Mouse (Mus musculus): ENCODE measurements at regions not wholly inside any gene's neighbourhood (a gene's known extent, or its start where the extent isn't known, plus 50 kb on each side); places are given as distances from the start of the nearest gene placed in this dataset.
"Not testable (repeated sequence)": the region's sequence is repeated elsewhere in the genome, so short reads cannot be mapped to it uniquely, and the experiment has no call there.

GRCm38 (mm10) chr17:10150403-10150689, 169.3 kb downstream of the Qk start:
- DNase-seq (ENCODE audit: low spot score): not testable (repeated sequence)

GRCm38 (mm10) chr17:10149682-10150402, 169.8 kb downstream of the Qk start:
- no peak for DNase-seq (ENCODE audit: low spot score)

- no peak for DNase-seq (ENCODE audit: low spot score)
These were observed 172.5 kb downstream of the Qk start for GRCm38 (mm10) chr17:10147106-10147505.

- DNase-seq (ENCODE audit: low spot score): no peak
These were observed 173.1 kb downstream of the Qk start for GRCm38 (mm10) chr17:10146576-10146975.

GRCm38 (mm10) chr17:10138847-10139246, 180.8 kb downstream of the Qk start:
- no peak for DNase-seq (ENCODE audit: low spot score)

- no peak for DNase-seq (ENCODE audit: low spot score)
These were observed 181.3 kb downstream of the Qk start for GRCm38 (mm10) chr17:10138374-10138773.

- DNase-seq (ENCODE audit: low spot score): no peak
These were observed 184.5 kb downstream of the Qk start for GRCm38 (mm10) chr17:10135111-10135510.

GRCm38 (mm10) chr17:10128591-10128990, 191.1 kb downstream of the Qk start:
- no peak for DNase-seq (ENCODE audit: low spot score)

- DNase-seq (ENCODE audit: low spot score): no peak
These were observed 197.2 kb downstream of the Qk start for GRCm38 (mm10) chr17:10122411-10122810.

- DNase-seq (ENCODE audit: low spot score): no peak
These were observed 207.5 kb downstream of the Qk start for GRCm38 (mm10) chr17:10112118-10112517.

GRCm38 (mm10) chr17:10110375-10110675, 209.3 kb downstream of the Qk start:
- no peak for DNase-seq (ENCODE audit: low spot score)

- DNase-seq (ENCODE audit: low spot score): no peak
These were observed 209.9 kb downstream of the Qk start for GRCm38 (mm10) chr17:10109511-10110374.

- DNase-seq (ENCODE audit: low spot score): no peak
These were observed 214.4 kb downstream of the Qk start for GRCm38 (mm10) chr17:10105299-10105698.

GRCm38 (mm10) chr17:10098199-10098598, 221.5 kb downstream of the Qk start:
- no peak for DNase-seq (ENCODE audit: low spot score)

GRCm38 (mm10) chr17:10097691-10098090, 222.0 kb downstream of the Qk start:
- DNase-seq (ENCODE audit: low spot score): no peak

- DNase-seq (ENCODE audit: low spot score): no peak
These were observed 223.8 kb downstream of the Qk start for GRCm38 (mm10) chr17:10095841-10096301.

GRCm38 (mm10) chr17:10094108-10094521, 225.5 kb downstream of the Qk start:
- DNase-seq (ENCODE audit: low spot score): no peak

GRCm38 (mm10) chr17:10093437-10094107, 226.1 kb downstream of the Qk start:
- peak; percentile 54 for DNase-seq (ENCODE audit: low spot score)

- no peak for DNase-seq (ENCODE audit: low spot score)
These were observed 232.3 kb downstream of the Qk start for GRCm38 (mm10) chr17:10087192-10087886.

- DNase-seq (ENCODE audit: low spot score): no peak
These were observed 233.1 kb downstream of the Qk start for GRCm38 (mm10) chr17:10086558-10086957.

GRCm38 (mm10) chr17:10086132-10086531, 233.5 kb downstream of the Qk start:
- no peak for DNase-seq (ENCODE audit: low spot score)

- no peak for DNase-seq (ENCODE audit: low spot score)
These were observed 237.9 kb downstream of the Qk start for GRCm38 (mm10) chr17:10081721-10082120.

Measured in thymus, postnatal 0 days (tissue).